Mouse (Mus musculus) macrophage (primary cell): ENCODE measurements around the gene Tnks1bp1. TPM values are rescaled to one million over a fixed set of nuclear protein-coding genes. Genes with fewer than 3 reads are reported as not detected.

Experiments used
- H3K27ac ChIP-seq: fragments of 350-480 bp; formaldehyde crosslinking; 2 replicates; pipeline ENCODE4 v1.9.0; 2021
- H3K36me3 ChIP-seq: fragments of 350-480 bp; formaldehyde crosslinking; 2 replicates; pipeline ENCODE4 v1.9.0; 2021; ENCODE audit errors: inconsistent target
- H3K4me3 ChIP-seq: fragments of 350-480 bp; formaldehyde crosslinking; 2 replicates; pipeline ENCODE4 v1.9.0; 2021; ENCODE audit errors: inconsistent target
- H3K79me2 ChIP-seq: fragments of 350-480 bp; formaldehyde crosslinking; 2 replicates; pipeline ENCODE4 v1.9.0; 2021; ENCODE audit errors: inconsistent target
- WGBS: methylation state at CpG from one replicate; pipeline ENCODE4 v1.1.7; 2026; ENCODE audit warnings: inconsistent platforms; ENCODE audit not compliant: missing documents; 5-methylcytosine and 5-hydroxymethylcytosine counted together
- polyA plus RNA-seq: library from polyadenylated mRNA; stranded (reverse); fragments of 250-400 nt; gene quantifications from 3 replicates; pipeline ENCODE4 v1.2.4, GENCODE M21; 2018; ENCODE audit warnings: inconsistent platforms

The Tnks1bp1 gene
- polyA plus RNA-seq, 1 experiment from 2014 or later = 6.1 TPM

DNA sequence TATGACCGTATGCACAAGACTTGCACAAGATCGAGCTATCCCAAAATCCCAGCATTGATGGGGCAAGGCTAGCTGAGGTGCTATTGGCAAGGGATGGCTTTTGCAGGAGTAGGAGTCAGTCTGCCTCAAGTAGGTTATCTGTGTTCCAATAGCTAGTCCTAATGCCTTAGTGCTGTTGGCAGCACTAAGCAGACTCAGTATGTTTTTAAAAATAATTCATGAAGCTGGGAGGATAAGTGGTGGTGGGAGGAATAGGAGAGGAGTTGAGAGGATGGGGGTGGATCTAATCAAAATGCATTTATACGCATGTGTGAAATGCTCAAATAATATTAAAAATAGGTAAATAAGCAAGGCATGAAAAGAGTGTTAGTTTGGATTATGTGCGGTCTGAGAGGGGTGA, 43.5 kb downstream of the Tnks1bp1 start:
- H3K27ac ChIP-seq = no peak overlapping the region
- H3K4me3 ChIP-seq = no peak overlapping the region
- WGBS = 98% methylated on average over 4 of the region's 4 CpGs
- H3K79me2 ChIP-seq = no peaks in the 10 kb centered on the region
- no peaks in the 10 kb centered on the region for H3K36me3 ChIP-seq

DNA sequence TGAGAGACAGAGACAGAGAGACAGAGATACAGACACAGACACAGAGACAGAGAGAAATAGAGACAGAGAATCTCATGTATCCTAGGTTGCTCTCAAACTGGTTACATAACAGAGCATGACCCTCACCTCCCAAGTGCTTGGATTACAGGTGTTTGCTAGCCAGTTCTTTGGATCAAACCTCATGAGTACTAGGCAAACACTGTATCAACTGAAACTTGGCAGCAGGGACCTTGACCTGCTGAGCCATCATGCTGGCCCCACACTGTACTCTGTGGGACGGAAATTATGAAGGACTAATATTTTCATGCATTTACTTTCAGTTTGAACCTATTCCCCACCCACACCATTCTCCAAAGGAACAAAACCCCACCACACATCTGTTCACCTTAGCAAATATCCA, 45.6 kb downstream of the Tnks1bp1 start:
- H3K27ac ChIP-seq = no peak overlapping the region
- H3K36me3 ChIP-seq = no peaks in the 10 kb centered on the region
- H3K4me3 ChIP-seq = no peak overlapping the region
- 90% methylated on average over 1 of the region's 1 CpGs for WGBS
- H3K79me2 ChIP-seq = no peaks in the 10 kb centered on the region

DNA sequence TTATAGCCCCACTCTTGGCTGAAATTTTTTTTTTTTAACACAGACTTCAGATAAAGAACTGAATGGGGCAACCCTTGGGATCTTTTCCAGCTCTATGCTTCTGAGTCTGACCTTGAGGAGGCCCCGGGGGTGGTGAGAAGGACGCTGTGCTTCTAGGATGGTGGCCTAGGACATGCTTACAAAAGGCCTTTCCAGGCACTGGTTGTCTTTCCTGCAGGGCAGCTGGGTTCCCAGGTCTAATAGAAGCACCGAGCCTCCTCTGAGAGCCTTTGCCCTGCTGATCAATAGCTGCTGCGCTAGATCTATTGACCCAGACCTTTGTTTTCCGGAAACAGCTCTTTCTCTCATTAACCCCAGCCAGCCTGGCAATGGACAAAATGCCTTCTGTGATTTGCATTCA, 48.1 kb downstream of the Tnks1bp1 start:
- WGBS = 88% methylated on average over 5 of the region's 5 CpGs
- Histone ChIP-seq H3K4me3 (no peak overlapping the region), H3K36me3 (no peaks in the 10 kb centered on the region), H3K79me2 (no peaks in the 10 kb centered on the region), H3K27ac (no peak overlapping the region)

DNA sequence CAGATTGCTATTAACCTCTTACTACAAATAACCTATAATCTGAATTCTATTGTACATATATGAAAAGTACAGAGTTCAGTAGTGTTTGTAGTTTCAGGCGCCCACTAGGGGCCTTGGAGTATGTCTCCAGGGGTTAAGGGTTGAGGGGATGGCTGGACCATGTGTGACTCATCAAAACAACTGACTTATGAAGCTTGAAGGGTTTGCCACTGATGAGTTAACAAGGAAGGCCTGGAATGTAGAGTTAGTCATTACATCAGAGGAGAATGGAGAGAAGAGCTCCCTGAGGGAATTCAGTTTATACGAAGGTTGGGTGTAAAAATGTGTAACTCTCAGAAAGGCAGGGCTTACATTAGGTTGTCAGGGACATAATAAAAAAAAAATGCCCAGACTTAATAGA, 50.2 kb downstream of the Tnks1bp1 start:
- Histone ChIP-seq H3K36me3 (no peaks in the 10 kb centered on the region), H3K27ac (no peak overlapping the region), H3K4me3 (no peak overlapping the region), H3K79me2 (no peaks in the 10 kb centered on the region)
- 89% methylated on average over 2 of the region's 2 CpGs for WGBS

DNA sequence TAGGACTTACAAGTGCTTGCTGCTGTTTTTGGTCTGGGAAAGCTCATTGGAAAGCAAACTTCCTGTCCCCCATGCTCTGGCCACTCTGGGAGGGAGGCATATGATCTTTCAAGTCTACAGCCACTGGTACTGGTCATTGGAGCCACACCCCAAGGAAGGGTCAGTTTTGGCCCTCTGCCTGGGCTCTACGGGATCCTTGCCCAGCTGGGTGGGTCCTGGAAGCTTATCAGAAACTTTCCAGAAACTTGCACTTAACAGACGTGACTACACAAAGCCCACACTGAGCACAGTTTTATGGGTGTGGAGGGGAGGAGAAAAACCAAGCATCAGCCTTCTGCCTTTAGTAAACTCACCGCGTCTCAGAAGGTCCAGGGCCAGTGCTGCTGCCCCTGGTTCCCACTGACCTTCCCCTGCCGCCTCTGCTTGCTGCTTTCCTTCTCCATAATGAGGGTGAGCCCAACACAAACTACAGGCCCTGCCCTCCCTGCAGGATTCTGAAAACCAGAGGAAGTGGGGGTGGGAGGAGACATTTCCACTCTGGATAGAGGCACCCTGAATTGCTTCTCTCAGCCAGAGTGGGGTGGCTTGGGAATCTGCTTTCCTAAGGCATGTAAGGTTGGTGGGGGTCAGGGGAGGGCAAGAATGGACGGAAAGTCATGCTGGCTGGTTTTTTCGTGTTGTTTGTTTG, 51.1 kb downstream of the Tnks1bp1 start:
- Histone ChIP-seq H3K27ac (no peak overlapping the region), H3K4me3 (no peak overlapping the region), H3K79me2 (no peaks in the 10 kb centered on the region), H3K36me3 (no peaks in the 10 kb centered on the region)
- 89% methylated on average over 7 of the region's 7 CpGs for WGBS

DNA sequence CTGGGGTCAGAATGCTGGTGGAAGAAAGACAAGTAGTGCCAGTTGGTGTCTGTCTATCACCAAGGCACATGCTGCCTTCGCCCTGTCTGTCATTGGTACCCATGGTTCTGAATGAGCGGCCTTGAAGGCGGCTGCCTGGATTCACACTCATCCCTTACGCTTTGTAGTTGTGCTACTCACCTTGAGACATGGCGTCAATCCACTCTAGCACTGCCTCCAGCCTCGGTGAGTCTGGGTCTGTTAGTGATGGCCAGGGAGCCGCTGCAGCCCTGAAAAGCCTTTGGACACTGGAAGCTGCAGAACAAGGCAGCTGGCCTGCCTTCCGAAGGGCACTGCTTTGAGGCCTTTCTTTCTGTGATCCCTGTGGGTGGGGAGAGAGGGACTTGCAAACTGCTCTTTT, 55.4 kb downstream of the Tnks1bp1 start:
- 89% methylated on average over 8 of the region's 8 CpGs for WGBS
- Histone ChIP-seq H3K27ac (no peak overlapping the region), H3K79me2 (no peaks in the 10 kb centered on the region), H3K36me3 (no peaks in the 10 kb centered on the region), H3K4me3 (no peak overlapping the region)

DNA sequence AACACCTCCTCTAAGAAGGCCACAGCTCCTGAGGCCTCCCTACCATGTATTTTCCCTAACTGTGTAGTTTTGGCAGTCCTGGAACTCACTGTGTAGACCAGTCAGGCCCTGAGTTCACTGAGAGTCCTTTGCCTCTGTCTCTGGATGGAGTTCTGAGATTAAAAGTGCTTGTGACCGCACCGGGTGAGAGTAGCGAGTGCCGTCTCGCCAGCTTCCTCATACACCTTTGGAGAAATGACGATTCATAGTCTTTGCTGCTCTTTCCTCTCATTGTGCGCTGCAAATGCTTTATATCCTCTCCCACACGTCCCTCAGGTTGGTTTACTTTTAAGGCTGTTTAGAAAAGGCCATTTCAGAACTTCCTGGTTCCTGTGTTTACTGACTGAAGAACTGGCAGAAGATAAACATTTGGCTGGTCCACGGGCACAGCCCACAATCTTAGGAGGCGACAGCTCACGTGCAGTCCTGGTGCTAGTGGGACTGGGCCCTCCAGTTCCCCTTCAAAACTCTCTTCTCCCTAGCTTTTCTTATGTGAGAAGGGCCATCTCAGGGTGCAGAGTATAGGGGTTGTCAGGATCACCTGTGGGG, 57.7 kb downstream of the Tnks1bp1 start:
- Histone ChIP-seq H3K36me3 (no peaks in the 10 kb centered on the region), H3K79me2 (no peaks in the 10 kb centered on the region), H3K4me3 (no peak overlapping the region), H3K27ac (no peak overlapping the region)
- WGBS = 31% methylated on average over 11 of the region's 11 CpGs

DNA sequence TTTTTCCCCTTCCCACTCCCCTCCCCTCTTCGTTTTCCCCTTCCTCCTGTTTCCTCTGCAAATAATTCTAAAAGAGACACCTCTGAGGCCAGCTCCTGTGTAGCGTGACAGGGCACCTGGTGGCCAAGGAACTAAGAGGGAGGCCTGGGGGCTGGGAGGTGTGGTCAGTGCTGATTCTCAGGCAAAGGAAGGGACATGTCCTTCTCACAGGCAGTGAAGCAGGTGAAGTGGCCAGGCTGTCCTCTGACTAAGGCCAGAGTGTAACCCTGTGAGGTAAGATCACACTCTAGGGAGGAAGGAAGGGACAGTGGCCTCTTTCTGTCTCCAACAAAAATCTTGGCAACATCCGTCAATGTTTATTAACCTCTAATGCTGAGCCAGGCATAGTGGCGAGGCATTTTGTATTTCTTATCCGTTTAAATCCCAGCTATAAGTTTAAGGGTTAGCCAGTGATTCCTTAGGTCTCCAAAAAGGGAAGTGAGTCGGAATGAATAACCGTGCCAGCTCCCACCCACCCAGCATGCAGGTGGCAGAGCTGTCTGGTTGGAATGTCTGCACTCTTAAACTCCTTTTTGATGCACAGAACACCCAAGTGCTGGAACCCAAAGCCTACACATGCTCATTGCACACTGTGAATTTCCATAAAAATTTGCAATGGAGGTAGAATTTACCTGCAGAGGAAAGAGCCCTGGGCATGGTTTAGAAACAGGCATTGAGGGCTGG, 58.4 kb downstream of the Tnks1bp1 start:
- Histone ChIP-seq H3K79me2 (no peaks in the 10 kb centered on the region), H3K27ac (no peak overlapping the region), H3K36me3 (no peaks in the 10 kb centered on the region), H3K4me3 (no peak overlapping the region)
- 62% methylated on average over 7 of the region's 7 CpGs for WGBS

DNA sequence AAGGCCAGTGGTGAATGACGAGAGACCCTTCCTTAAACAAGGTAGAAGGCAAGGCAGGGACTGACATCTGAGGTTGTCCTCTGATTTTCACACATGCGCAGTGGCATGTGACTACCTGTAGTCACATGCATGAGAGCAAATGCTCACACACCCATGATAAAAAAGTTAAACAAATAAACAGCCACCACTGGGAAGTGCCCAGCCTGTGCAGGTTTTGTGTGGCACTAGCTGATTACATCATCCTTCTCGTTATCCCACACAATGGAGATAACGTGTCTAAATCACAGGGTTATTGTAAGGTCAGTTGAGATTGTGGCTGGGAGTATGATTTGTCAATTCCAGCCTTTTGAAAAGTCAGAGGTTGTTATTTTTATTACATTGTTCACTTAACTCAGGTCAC, 59.1 kb downstream of the Tnks1bp1 start:
- H3K27ac ChIP-seq = no peak overlapping the region
- WGBS = 77% methylated on average over 4 of the region's 4 CpGs

DNA sequence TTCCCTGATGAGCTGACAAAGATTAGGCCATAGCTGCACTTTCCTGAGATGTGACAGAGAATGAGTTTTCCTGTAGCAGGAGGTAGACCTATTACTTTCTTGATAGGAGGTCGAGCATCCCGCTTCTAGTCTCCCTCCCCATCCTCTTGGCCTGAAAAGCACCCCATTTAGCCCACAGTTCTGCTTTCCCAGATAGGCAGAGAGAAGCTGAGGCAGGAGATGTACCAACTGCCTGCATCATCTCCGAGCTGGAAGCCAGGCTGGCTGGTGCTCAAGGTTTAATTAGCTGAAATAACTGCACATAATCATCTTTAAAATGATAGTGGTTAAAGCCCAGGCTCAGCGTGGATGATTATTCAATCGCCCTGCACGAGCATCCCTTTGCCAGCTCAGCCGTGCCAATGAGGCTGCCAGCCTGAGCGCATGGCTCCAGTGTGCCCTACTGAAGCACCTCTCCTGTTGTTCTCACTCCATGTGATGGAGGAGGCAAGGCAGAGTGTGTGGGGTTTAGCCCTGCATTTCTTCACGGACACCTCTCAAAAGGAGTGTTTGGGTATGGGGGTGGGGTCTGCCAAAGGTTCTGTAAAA, 62.6 kb downstream of the Tnks1bp1 start:
- no peaks in the 10 kb centered on the region for H3K36me3 ChIP-seq
- H3K79me2 ChIP-seq = no peaks in the 10 kb centered on the region
- WGBS = 91% methylated on average over 9 of the region's 9 CpGs
- H3K27ac ChIP-seq = no peak overlapping the region
- no peak overlapping the region for H3K4me3 ChIP-seq

More for the DNA sequence above, 59.1 kb downstream of the Tnks1bp1 start:
- no peaks in the 10 kb centered on the region for H3K36me3 ChIP-seq
- H3K4me3 ChIP-seq = no peak overlapping the region
- no peaks in the 10 kb centered on the region for H3K79me2 ChIP-seq

Other genes with a start within 250 kb of the Tnks1bp1 start
- 74.5 to 138 TPM (median 98.4 TPM) in 3 replicates for gene Ube2l6, start 249.2 kb upstream of the Tnks1bp1 start, polyA plus RNA-seq
- gene Smtnl1, start 225.4 kb upstream of the Tnks1bp1 start, polyA plus RNA-seq = not detected in 3 replicates
- 22.0 to 55.9 TPM (median 31.3 TPM) in 3 replicates for gene Timm10, start 221.0 kb upstream of the Tnks1bp1 start, polyA plus RNA-seq
- gene Slc43a1, start 209.2 kb upstream of the Tnks1bp1 start, polyA plus RNA-seq = 0.10 to 0.20 TPM in 2 of 3 replicates, not detected in the other
- gene Rtn4rl2, start 161.3 kb upstream of the Tnks1bp1 start, polyA plus RNA-seq = not detected in 3 replicates
- gene Slc43a3, start 111.4 kb upstream of the Tnks1bp1 start, polyA plus RNA-seq = 7.1 to 26.9 TPM (median 13.4 TPM) in 3 replicates
- gene Prg2, start 67.6 kb upstream of the Tnks1bp1 start, polyA plus RNA-seq = 1.7 TPM in 1 of 3 replicates, not detected in the others
- not detected in 3 replicates for gene Prg3, start 59.8 kb upstream of the Tnks1bp1 start, polyA plus RNA-seq
- gene Ssrp1, start 10.8 kb upstream of the Tnks1bp1 start, polyA plus RNA-seq = 68.2 to 116 TPM (median 106 TPM) in 3 replicates
- not detected in 3 replicates for gene P2rx3, start 10.6 kb upstream of the Tnks1bp1 start, polyA plus RNA-seq
- 0.07 TPM in 1 of 3 replicates, not detected in the others for gene Aplnr, start 88.2 kb downstream of the Tnks1bp1 start, polyA plus RNA-seq
- not detected in 3 replicates for gene Lrrc55, start 149.2 kb downstream of the Tnks1bp1 start, polyA plus RNA-seq